Mouse (Mus musculus): ENCODE data around the gene Grap. TPM values are rescaled to one million over a fixed set of nuclear protein-coding genes. Genes with fewer than 3 reads are reported as not detected.
A peak's percentile ranks its signal among the peaks of the same experiment; 100 is the strongest.

Gene Grap
- polyA plus RNA-seq, 1 experiment = 0.14 TPM

DNA sequence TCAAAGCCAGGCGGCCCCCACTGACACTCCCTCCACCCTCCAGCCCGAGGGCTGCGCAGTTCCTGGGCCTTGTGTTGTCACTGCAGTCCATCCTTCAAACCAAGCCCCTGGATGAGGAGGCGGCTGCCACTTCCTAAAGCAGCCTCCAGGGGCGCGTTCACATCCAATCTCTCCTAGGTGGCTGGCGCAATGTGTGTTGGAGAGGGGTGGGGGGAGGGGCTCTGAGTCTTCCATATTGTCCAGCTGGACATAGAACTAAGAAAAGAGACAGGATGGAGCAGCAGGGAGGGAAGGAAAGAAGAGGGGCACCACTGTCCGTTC, 21.7 kb downstream of the Grap start:
- Histone ChIP-seq H3K36me3 (ENCODE audit: control insufficient read depth, insufficient read depth) (no peaks in the 10 kb centered on the region), H3ac (ENCODE audit: control insufficient read depth, insufficient read length, low read depth) (no peak overlapping the region), H3K4me3 (ENCODE audit: insufficient read depth, poor library complexity, severe bottlenecking) (no peak overlapping the region)

DNA sequence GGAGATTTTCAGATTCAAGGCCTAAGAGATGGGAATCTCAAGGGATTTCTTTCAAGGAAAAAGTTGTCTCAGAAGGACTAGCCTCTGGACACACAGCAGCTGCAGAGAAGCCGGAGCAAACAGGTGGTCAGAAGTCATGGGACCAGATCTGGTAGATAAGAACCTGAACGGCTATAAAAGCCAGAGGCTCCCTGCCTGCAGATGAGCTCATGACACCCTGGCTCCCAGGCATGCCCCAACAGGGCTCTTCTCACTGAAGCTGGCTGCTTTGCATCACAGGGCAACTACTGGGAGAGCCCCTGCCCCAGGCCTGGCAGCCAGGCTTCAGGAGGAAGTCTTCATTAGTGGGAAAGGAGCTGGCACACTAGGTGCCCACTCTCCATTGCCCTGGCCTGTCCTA, 22.3 kb downstream of the Grap start:
- no peak overlapping the region for H3K4me3 ChIP-seq (ENCODE audit: insufficient read depth, poor library complexity, severe bottlenecking)
- H3K79me2 ChIP-seq (ENCODE audit: control insufficient read depth, insufficient read depth) = no peaks in the 10 kb centered on the region
- TF ChIP-seq MYOD1 (IDR thresholded peaks at IDR 0.05; ENCODE audit: control insufficient read depth, insufficient read length, low read depth) (peak; percentile 31), CEBPB (IDR thresholded peaks at IDR 0.05; ENCODE audit: low read depth) (no peak)
- H3K27me3 ChIP-seq (ENCODE audit: control insufficient read depth, insufficient read depth, insufficient read length) = no peaks in the 10 kb centered on the region
- no peaks in the 10 kb centered on the region for H3K79me3 ChIP-seq (ENCODE audit: low read depth)
- no peak overlapping the region for H3ac ChIP-seq (ENCODE audit: control insufficient read depth, insufficient read length, low read depth)
- no peaks in the 10 kb centered on the region for H3K36me3 ChIP-seq (ENCODE audit: control insufficient read depth, insufficient read depth)

More for the DNA sequence above, 21.7 kb downstream of the Grap start:
- Histone ChIP-seq H3K79me2 (ENCODE audit: control insufficient read depth, insufficient read depth) (no peaks in the 10 kb centered on the region), H3K79me3 (ENCODE audit: low read depth) (no peaks in the 10 kb centered on the region), H3K27me3 (ENCODE audit: control insufficient read depth, insufficient read depth, insufficient read length) (no peaks in the 10 kb centered on the region)
- no peak for TF ChIP-seq CTCF (IDR thresholded peaks at IDR 0.05; ENCODE audit: control insufficient read depth, insufficient read depth, insufficient read length)
- TF ChIP-seq FOSL1 (IDR thresholded peaks at IDR 0.05; ENCODE audit: insufficient read depth, low read length, poor library complexity, severe bottlenecking) = no peak
- TF ChIP-seq MYOD1 (IDR thresholded peaks at IDR 0.05; ENCODE audit: control insufficient read depth, insufficient read length, low read depth) = no peak
- TF ChIP-seq MAX (IDR thresholded peaks at IDR 0.05) = no peak
- no peak for TF ChIP-seq CEBPB (IDR thresholded peaks at IDR 0.05; ENCODE audit: low read depth)
- no peak for TF ChIP-seq MYOG (IDR thresholded peaks at IDR 0.05; ENCODE audit: control insufficient read depth, extremely low read depth, insufficient read length)
- no peak for TF ChIP-seq USF1 (IDR thresholded peaks at IDR 0.05; ENCODE audit: low read depth)

GRCm38 (mm10) chr11:61676216-61676854, 23.3 kb downstream of the Grap start:
- no peaks in the 10 kb centered on the region for H3K79me2 ChIP-seq (ENCODE audit: control insufficient read depth, insufficient read depth)
- TF ChIP-seq CTCF (IDR thresholded peaks at IDR 0.05; ENCODE audit: control insufficient read depth, insufficient read depth, insufficient read length) = no peak
- no peak for TF ChIP-seq CEBPB (IDR thresholded peaks at IDR 0.05; ENCODE audit: low read depth)
- no peak for TF ChIP-seq MYOG (IDR thresholded peaks at IDR 0.05; ENCODE audit: control insufficient read depth, extremely low read depth, insufficient read length)
- TF ChIP-seq MAX (IDR thresholded peaks at IDR 0.05) = no peak
- no peak for TF ChIP-seq MYOD1 (IDR thresholded peaks at IDR 0.05; ENCODE audit: control insufficient read depth, insufficient read length, low read depth)
- TF ChIP-seq USF1 (IDR thresholded peaks at IDR 0.05; ENCODE audit: low read depth) = no peak
- TF ChIP-seq FOSL1 (IDR thresholded peaks at IDR 0.05; ENCODE audit: insufficient read depth, low read length, poor library complexity, severe bottlenecking) = no peak
- no peaks in the 10 kb centered on the region for H3K36me3 ChIP-seq (ENCODE audit: control insufficient read depth, insufficient read depth)
- H3K4me3 ChIP-seq (ENCODE audit: insufficient read depth, poor library complexity, severe bottlenecking) = no peak overlapping the region
- no peaks in the 10 kb centered on the region for H3K27me3 ChIP-seq (ENCODE audit: control insufficient read depth, insufficient read depth, insufficient read length)
- H3K79me3 ChIP-seq (ENCODE audit: low read depth) = no peaks in the 10 kb centered on the region
- no peak overlapping the region for H3ac ChIP-seq (ENCODE audit: control insufficient read depth, insufficient read length, low read depth)

DNA sequence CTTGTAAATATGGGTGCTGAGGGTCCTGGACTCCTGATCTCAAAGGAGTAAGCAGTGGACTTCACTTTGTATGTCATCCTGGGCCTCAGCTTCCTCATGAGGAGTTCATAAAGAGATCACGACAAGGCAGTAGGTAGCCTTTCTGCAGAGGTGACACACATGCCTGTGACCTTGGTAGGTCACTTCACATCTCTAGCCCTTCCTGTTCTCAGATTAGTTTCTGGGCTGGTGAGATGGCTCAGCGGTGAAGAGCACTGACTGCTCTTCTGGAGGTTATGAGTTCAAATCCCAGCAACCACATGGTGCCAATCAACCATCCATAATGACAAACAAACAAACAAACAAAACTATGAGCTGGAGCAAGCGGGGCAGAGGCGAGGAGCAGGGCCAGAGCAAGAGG, 24.6 kb downstream of the Grap start:
- no peaks in the 10 kb centered on the region for H3K27me3 ChIP-seq (ENCODE audit: control insufficient read depth, insufficient read depth, insufficient read length)
- no peaks in the 10 kb centered on the region for H3K79me3 ChIP-seq (ENCODE audit: low read depth)
- H3ac ChIP-seq (ENCODE audit: control insufficient read depth, insufficient read length, low read depth) = no peak overlapping the region
- TF ChIP-seq MYOG (IDR thresholded peaks at IDR 0.05; ENCODE audit: control insufficient read depth, extremely low read depth, insufficient read length) (no peak), MYOD1 (IDR thresholded peaks at IDR 0.05; ENCODE audit: control insufficient read depth, insufficient read length, low read depth) (no peak), USF1 (IDR thresholded peaks at IDR 0.05; ENCODE audit: low read depth) (no peak), MAX (IDR thresholded peaks at IDR 0.05) (no peak), CTCF (IDR thresholded peaks at IDR 0.05; ENCODE audit: control insufficient read depth, insufficient read depth, insufficient read length) (no peak)
- H3K36me3 ChIP-seq (ENCODE audit: control insufficient read depth, insufficient read depth) = no peaks in the 10 kb centered on the region
- no peak overlapping the region for H3K4me3 ChIP-seq (ENCODE audit: insufficient read depth, poor library complexity, severe bottlenecking)
- no peaks in the 10 kb centered on the region for H3K79me2 ChIP-seq (ENCODE audit: control insufficient read depth, insufficient read depth)

- no peaks in the 10 kb centered on the region for H3K79me2 ChIP-seq (ENCODE audit: control insufficient read depth, insufficient read depth)
- no peak overlapping the region for H3ac ChIP-seq (ENCODE audit: control insufficient read depth, insufficient read length, low read depth)
- no peaks in the 10 kb centered on the region for H3K27me3 ChIP-seq (ENCODE audit: control insufficient read depth, insufficient read depth, insufficient read length)
- TF ChIP-seq MAX (IDR thresholded peaks at IDR 0.05) = no peak
- H3K36me3 ChIP-seq (ENCODE audit: control insufficient read depth, insufficient read depth) = no peaks in the 10 kb centered on the region
- H3K79me3 ChIP-seq (ENCODE audit: low read depth) = no peaks in the 10 kb centered on the region
- H3K4me3 ChIP-seq (ENCODE audit: insufficient read depth, poor library complexity, severe bottlenecking) = no peak overlapping the region
Observed at GRCm38 (mm10) chr11:61679091-61679866, 26.2 kb downstream of the Grap start.
